Mouse (Mus musculus): Measurements from ENCODE around the gene Wipf2. TPM values are rescaled to one million over a fixed set of nuclear protein-coding genes. Genes with fewer than 3 reads are reported as not detected.
"Not testable (repeated sequence)": the region's sequence is repeated elsewhere in the genome, so short reads cannot be mapped to it uniquely, and the experiment has no call there.

Wipf2 gene
- polyA plus RNA-seq, 1 experiment from 2014 or later = 5.0 TPM

DNA sequence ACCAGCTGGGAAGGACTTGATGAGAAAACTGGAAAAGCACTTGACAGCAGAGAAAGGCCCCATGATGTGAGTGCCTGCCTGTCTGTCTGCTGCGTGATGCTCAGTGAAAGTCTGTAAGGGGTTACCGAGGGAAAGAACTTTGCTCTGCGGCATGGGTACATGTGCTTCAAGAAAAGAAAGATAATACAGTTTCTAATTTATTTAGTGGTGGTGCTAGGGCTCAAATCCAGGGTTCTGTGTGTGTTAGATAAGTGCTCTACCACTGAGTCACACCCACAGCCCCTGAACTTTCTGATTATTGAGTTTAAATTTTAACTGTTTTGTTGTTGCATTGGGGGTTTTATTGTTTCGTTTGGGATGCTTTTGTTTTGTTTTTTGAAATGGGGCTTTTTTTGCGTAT lies 48.1 kb downstream of the Wipf2 start:
- no peak for ATAC-seq (ENCODE audit: insufficient number of reproducible peaks, insufficient read depth, low FRiP score, low TSS enrichment)
- Histone ChIP-seq H3K9me3 (no peaks in the 10 kb centered on the region), H3K4me1 (peaks cover 22% of the 10 kb centered on the region), H3K27me3 (no peaks in the 10 kb centered on the region), H3K9ac (no peak overlapping the region), H3K27ac (no peak overlapping the region), H3K36me3 (peaks cover 41% of the 10 kb centered on the region), H3K4me2 (replicated peaks) (no peak overlapping the region), H3K4me3 (no peak overlapping the region)
- 87% methylated on average over 5 of the region's 5 CpGs for WGBS

DNA sequence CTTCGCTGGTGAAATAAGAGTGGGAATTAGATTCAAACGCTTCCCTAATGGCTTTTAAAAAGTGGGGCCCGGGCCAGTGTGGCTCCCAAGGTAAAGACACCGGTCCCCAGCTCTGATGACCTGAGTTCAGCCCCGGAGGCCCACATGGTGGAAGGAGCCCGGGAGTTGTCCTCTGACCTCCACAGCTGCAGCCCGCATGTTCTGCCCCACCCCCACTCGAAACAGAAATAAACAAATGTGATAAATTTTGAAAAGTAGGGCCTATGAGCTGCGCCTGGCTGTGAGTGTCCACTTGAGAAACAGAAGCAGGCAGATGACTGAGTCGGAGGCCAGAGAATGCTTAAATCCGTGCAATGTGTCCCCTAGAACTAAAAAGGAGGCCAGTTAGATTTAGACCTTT lies 50.8 kb downstream of the Wipf2 start:
- 60% methylated on average over 11 of the region's 11 CpGs for WGBS

DNA sequence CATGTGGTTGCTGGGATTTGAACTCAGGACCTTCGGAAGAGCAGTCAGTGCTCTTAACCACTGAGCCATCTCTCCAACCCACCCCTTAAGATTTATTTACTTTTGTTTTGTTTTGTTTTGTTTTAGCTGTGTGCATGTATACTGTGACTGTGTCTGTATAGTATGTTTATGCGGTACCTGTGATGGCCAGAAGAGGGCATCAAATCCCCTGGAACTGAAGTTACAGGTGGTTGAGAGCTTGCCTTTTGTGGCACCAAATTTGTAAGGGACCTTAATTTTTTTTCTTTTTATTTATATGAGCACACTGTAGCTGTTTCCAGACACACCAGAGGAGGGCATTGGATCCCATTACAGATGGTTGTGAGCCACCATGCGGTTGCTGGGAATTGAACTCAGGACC lies 52.9 kb downstream of the Wipf2 start:
- WGBS = 93% methylated on average over 3 of the region's 3 CpGs
- not testable (repeated sequence) for H3K9ac ChIP-seq; H3K4me2 ChIP-seq (replicated peaks); H3K4me1 ChIP-seq; H3K27ac ChIP-seq; H3K9me3 ChIP-seq; H3K27me3 ChIP-seq; H3K4me3 ChIP-seq; ATAC-seq (ENCODE audit: insufficient number of reproducible peaks, insufficient read depth, low FRiP score, low TSS enrichment)
- H3K36me3 ChIP-seq = peaks cover 76% of the 10 kb centered on the region

More for the DNA sequence above, 50.8 kb downstream of the Wipf2 start:
- Histone ChIP-seq H3K4me3 (no peak overlapping the region), H3K9ac (no peak overlapping the region), H3K27ac (no peak overlapping the region), H3K36me3 (peaks cover 63% of the 10 kb centered on the region), H3K4me2 (replicated peaks) (no peak overlapping the region), H3K4me1 (peaks cover 19% of the 10 kb centered on the region), H3K27me3 (no peaks in the 10 kb centered on the region), H3K9me3 (no peaks in the 10 kb centered on the region)
- ATAC-seq (ENCODE audit: insufficient number of reproducible peaks, insufficient read depth, low FRiP score, low TSS enrichment) = no peak

DNA sequence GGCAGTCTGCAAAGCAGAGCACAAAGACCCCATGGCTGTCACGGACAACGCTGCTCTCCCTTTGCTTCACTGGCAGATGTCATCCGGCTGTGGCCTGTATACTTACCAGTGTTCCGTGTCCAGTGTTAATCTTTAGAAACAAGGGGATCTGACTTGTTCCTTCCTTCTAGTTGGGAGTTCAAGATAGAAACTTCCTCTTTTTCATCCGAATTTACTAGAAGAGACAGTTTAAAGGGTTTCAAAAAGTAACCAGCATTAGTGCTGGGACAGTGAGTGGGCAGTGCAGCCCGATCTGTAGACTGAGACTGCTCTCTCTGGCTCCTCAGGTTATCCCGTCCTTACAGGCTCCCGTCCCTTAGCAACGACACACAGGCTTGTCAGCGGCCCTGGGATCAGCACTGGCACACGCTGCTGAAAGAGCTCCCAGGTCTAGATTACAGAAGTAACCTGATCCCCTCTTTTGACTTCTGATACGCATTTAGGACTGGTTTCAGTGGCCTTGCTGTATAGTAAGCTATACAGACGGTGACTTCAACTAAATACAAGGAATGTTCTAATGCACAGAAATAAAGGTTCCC lies 54.1 kb downstream of the Wipf2 start:
- Histone ChIP-seq H3K36me3 (peaks cover 68% of the 10 kb centered on the region), H3K27me3 (no peaks in the 10 kb centered on the region), H3K4me3 (no peak overlapping the region), H3K9me3 (no peaks in the 10 kb centered on the region), H3K4me1 (peaks cover 15% of the 10 kb centered on the region), H3K9ac (no peak overlapping the region), H3K27ac (no peak overlapping the region), H3K4me2 (replicated peaks) (no peak overlapping the region)
- 52% methylated on average over 13 of the region's 13 CpGs for WGBS
- ATAC-seq (ENCODE audit: insufficient number of reproducible peaks, insufficient read depth, low FRiP score, low TSS enrichment) = no peak

DNA sequence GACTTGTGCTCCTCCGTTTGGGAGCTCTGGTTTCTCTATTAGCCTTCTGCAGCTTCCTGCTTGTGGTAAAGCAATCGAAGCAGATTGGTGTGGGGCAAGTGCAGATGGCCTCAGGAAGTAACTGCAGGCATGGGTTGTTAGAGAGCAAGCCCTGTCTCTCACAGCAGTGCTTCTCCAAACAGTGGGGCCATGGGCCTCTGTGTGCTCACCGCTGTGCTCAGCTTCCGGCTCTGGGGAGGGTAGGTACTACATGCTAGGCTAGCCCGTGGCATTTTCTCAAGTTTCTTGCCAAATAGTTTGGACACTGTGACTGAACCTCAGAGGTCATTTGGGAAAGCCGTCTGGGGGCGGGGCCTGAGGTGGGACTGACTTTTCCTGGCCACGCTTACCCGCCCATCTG lies 54.8 kb downstream of the Wipf2 start:
- no peaks in the 10 kb centered on the region for H3K27me3 ChIP-seq
- peaks cover 21% of the 10 kb centered on the region for H3K4me1 ChIP-seq
- H3K4me2 ChIP-seq (replicated peaks) = no peak overlapping the region; the same call in 1 of the 2 replicates
- ATAC-seq (ENCODE audit: insufficient number of reproducible peaks, insufficient read depth, low FRiP score, low TSS enrichment) = no peak
- H3K9me3 ChIP-seq = no peaks in the 10 kb centered on the region
- no peak overlapping the region for H3K9ac ChIP-seq
- H3K36me3 ChIP-seq = peaks cover 63% of the 10 kb centered on the region
- no peak overlapping the region for H3K4me3 ChIP-seq
- peak overlapping the region; percentile 57; the same call in 1 of the 2 replicates for H3K27ac ChIP-seq
- 60% methylated on average over 9 of the region's 9 CpGs for WGBS

DNA sequence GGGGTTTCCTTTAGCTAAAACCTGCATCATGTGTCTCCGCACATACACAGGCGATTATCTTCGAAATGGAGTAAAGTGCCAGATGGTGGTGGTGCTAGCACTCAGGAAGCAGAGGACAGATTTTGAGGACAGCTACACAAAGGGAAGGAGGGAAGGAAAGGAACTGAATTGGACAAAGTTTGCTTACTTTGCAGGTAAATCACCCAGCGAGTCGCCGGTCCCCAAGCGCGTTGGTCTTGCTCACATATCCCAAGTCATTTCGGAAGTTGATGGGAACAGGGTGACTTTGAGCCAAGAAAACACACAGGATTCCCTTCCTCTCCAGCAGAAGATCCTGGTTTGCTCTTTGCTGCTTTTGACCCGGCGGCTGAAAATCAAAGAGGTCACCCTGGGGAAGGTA lies 55.6 kb downstream of the Wipf2 start:
- no peak overlapping the region for H3K4me2 ChIP-seq (replicated peaks)
- no peaks in the 10 kb centered on the region for H3K27me3 ChIP-seq
- H3K36me3 ChIP-seq = peaks cover 55% of the 10 kb centered on the region
- WGBS = 92% methylated on average over 11 of the region's 11 CpGs
- no peak overlapping the region for H3K9ac ChIP-seq
- no peaks in the 10 kb centered on the region for H3K9me3 ChIP-seq
- no peak for ATAC-seq (ENCODE audit: insufficient number of reproducible peaks, insufficient read depth, low FRiP score, low TSS enrichment)
- no peak overlapping the region for H3K27ac ChIP-seq
- H3K4me3 ChIP-seq = no peak overlapping the region
- peaks cover 29% of the 10 kb centered on the region for H3K4me1 ChIP-seq

DNA sequence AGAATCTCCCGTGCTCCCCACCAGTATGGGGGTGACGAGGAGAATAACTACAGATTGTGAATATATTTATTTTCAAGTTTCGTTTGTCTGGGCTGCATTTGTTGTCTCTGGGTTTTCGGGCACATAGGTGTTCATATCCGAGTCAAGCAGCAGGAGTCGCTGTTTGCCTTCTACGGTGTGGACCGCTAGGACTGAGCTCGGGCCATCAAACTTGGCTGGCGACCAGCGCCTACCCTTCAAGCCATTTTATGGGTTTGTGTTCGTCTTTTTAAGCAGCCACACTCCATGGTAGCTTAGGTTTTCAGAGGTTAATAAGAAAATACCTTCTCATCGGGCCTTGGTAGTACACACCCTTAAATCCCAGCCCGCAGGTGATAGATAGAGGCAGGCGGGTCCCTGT lies 58.4 kb downstream of the Wipf2 start:
- 0 out of 2 replicates have a peak overlapping the region, but pooled peaks have one; percentile 95 for H3K27ac ChIP-seq
- not testable (repeated sequence) for ATAC-seq (ENCODE audit: insufficient number of reproducible peaks, insufficient read depth, low FRiP score, low TSS enrichment); H3K9me3 ChIP-seq; H3K9ac ChIP-seq; H3K27me3 ChIP-seq; H3K4me2 ChIP-seq (replicated peaks); H3K4me3 ChIP-seq
- peaks cover 43% of the 10 kb centered on the region for H3K36me3 ChIP-seq
- H3K4me1 ChIP-seq = peaks cover 57% of the 10 kb centered on the region
- 53% methylated on average over 15 of the region's 15 CpGs for WGBS

DNA sequence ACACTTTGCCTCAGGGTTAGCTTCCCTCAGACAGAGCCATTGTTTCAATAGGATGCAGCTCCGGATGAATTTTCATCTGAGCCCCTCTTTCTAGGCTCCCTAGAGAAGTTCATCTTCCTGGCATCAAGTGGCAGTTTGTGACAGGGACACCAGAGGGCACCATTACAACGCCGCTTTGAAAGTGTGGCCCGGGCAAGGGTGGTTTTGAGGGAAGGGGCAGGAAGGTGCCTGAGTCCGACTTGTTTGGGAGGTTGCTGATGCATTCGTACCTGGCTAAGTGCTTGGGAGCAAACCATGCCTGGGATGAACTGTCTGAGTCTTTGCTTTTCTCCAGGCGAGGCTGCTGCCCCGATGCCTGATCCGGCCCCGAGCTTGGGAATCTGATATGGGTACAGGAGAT lies 58.9 kb downstream of the Wipf2 start:
- peak overlapping the region; percentile 30 for H3K4me2 ChIP-seq (replicated peaks)
- not testable (repeated sequence) for H3K9me3 ChIP-seq, H3K4me3 ChIP-seq, H3K27me3 ChIP-seq
- peaks cover 61% of the 10 kb centered on the region for H3K4me1 ChIP-seq
- peaks cover 38% of the 10 kb centered on the region for H3K36me3 ChIP-seq
- H3K27ac ChIP-seq = peak overlapping the region; percentile 95
- peak; percentile 13; the same call in 1 of the 2 replicates for ATAC-seq (ENCODE audit: insufficient number of reproducible peaks, insufficient read depth, low FRiP score, low TSS enrichment)
- 16% methylated on average over 10 of the region's 10 CpGs for WGBS
- 0 out of 2 replicates have a peak overlapping the region, but pooled peaks have one; percentile 15 for H3K9ac ChIP-seq

DNA sequence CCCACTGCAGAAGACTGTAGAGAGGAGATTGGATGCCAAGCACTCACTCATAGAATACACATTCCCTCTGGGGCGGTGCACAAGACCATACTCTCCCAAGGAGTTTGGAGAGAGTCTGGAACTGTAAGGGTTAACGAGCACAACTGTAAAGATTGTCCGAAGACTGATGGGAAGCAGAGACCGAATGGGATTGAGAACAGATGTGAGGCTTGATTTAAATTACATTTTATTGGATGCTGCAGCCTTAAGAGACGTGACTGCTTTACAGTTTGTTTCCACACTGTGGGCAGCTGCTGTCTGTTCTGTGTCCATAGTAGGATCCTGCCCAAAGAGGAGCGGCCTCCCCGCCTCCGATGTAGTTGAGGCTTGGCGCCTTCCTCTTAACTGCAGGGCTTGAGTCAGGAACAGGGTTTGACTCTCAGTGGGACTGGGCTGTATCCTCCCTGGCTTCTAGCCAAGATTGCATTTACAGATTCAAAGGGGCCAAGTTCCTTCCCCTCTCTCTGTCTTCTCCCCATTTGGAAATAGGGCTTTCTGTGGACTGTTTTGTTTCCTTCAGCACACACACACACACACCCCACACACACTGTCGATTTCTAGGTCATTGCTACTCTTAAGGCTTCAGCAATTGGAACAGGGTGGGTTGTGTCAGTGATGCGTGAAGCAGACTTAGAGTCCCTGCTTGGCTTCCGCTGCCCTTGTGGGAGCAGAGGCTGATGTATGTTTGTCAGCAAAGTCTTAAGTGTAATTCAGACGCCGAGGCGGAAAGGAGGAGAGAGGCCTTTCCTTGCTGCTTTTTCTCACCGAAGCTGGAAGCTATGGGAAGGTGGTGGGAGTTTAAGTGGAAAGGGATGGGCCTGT lies 59.6 kb downstream of the Wipf2 start:
- not testable (repeated sequence) for H3K4me3 ChIP-seq
- H3K4me1 ChIP-seq = peaks cover 64% of the 10 kb centered on the region
- H3K4me2 ChIP-seq (replicated peaks) = peak overlapping the region; percentile 30

DNA sequence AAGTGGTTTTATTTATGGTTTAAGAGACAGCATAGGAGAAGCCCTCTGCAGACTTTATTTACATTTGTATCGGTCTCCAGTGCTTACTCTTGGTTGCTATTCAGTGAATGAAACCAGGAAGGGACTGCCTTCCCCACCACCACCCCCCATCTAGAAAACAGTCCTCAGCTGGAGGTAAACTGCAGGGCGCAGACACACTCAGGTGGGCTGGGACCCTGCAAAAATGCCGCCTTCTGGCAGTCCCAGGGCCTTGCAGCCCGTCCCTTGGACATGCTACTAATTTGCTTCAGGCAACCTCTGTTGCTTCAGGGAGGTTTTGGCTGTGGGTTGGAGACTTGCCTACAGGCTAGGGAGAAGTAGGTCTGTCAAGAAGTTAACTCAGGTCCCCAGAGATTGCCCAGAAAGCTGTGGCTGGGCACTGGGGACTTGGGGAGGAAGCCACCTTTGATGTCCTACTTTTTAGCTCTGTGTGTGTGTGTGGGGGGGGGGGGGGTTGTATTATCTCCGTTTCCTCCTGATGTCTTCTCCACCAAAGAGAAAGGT lies 61.3 kb downstream of the Wipf2 start:
- Histone ChIP-seq H3K9ac (no peak overlapping the region), H3K36me3 (peaks cover 16% of the 10 kb centered on the region), H3K27me3 (no peaks in the 10 kb centered on the region), H3K9me3 (no peaks in the 10 kb centered on the region), H3K4me2 (replicated peaks) (peak overlapping the region; percentile 35), H3K4me3 (no peak overlapping the region), H3K27ac (peak overlapping the region; percentile 95), H3K4me1 (peaks cover 77% of the 10 kb centered on the region)
- ATAC-seq (ENCODE audit: insufficient number of reproducible peaks, insufficient read depth, low FRiP score, low TSS enrichment) = no peak
- 17% methylated on average over 5 of the region's 5 CpGs for WGBS

More for the DNA sequence above, 59.6 kb downstream of the Wipf2 start:
- Histone ChIP-seq H3K27ac (peak overlapping the region; percentile 95), H3K36me3 (peaks cover 32% of the 10 kb centered on the region), H3K9ac (0 out of 2 replicates have a peak overlapping the region, but pooled peaks have one; percentile 15)
- ATAC-seq (ENCODE audit: insufficient number of reproducible peaks, insufficient read depth, low FRiP score, low TSS enrichment) = peak; percentile 52
- WGBS = 22% methylated on average over 16 of the region's 16 CpGs
- H3K9me3 ChIP-seq, H3K27me3 ChIP-seq: not testable (repeated sequence)

DNA sequence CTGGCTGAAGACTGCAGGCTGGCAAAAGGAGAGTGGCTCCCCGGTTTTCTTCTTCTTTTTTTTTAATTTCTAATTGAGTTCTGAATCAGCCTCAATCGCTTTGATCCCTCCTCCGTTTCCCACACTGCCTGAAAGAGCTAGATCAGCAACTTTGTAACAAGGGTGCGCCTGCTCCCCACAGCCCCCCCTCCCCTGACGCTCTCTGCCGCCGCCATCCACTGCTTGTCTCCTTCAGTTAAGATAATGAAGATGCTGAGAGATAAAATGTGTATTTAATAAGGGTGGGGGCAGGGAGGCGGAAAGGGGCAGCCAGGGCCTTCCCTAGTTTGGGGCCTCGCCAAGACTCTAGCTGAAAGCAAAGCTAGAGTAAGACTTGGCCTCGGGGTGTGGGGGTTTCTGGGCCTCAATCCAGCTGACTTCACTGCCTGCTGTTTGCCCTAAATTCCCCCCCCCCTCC lies 61.9 kb downstream of the Wipf2 start:
- 0 out of 2 replicates have a peak, but pooled peaks have one; percentile 14 for ATAC-seq (ENCODE audit: insufficient number of reproducible peaks, insufficient read depth, low FRiP score, low TSS enrichment)
- WGBS = 4% methylated on average over 10 of the region's 10 CpGs

More for the DNA sequence above, 61.9 kb downstream of the Wipf2 start:
- Histone ChIP-seq H3K4me1 (peaks cover 83% of the 10 kb centered on the region), H3K36me3 (peaks cover 11% of the 10 kb centered on the region), H3K9me3 (no peaks in the 10 kb centered on the region), H3K27ac (peak overlapping the region; percentile 95), H3K4me2 (replicated peaks) (peak overlapping the region; percentile 35), H3K27me3 (no peaks in the 10 kb centered on the region), H3K4me3 (no peak overlapping the region), H3K9ac (no peak overlapping the region)

Data from embryonic facial prominence, embryonic 12.5 days (tissue).